Mouse (Mus musculus) MEL (cell line): ENCODE data around the gene Prss35. TPM values are rescaled to one million over a fixed set of nuclear protein-coding genes. Genes with fewer than 3 reads are reported as not detected.

Experiments
- DNase-seq: peaks from one replicate; pipeline ENCODE4 v3.0.0; 2011; ENCODE audit warnings: low read depth, low spot score
- H3K27ac ChIP-seq: 2 replicates; pipeline ENCODE4 v1.5.1; 2012; ENCODE audit warnings: low read depth, mild to moderate bottlenecking, control low read depth, low read length, moderate library complexity; ENCODE audit not compliant: control insufficient read depth
- H3K27me3 ChIP-seq, 2 experiments: fragments of 150-350 bp in 1 of 2; sonication (generic) in 1 of 2; 2 replicates each; pipeline ENCODE4 v1.6.1; 2012; ENCODE audit warnings: low read length in 2 of 2, mild to moderate bottlenecking in 2 of 2, improper control_type of control experiment in 1 of 2, moderate library complexity in 1 of 2; ENCODE audit not compliant: insufficient read depth in 2 of 2, control insufficient read depth in 1 of 2
- H3K36me3 ChIP-seq, 2 experiments: 2 replicates each; pipeline ENCODE4 v1.6.1; 2012 to 2014; ENCODE audit warnings: low read length in 2 of 2, improper control_type of control experiment in 1 of 2, inconsistent platforms in 1 of 2, mild to moderate bottlenecking in 1 of 2; ENCODE audit not compliant: insufficient read depth in 2 of 2, control insufficient read depth in 1 of 2
- H3K4me1 ChIP-seq, 2 experiments: fragments of 150-350 bp in 1 of 2; sonication (generic) in 1 of 2; 2 replicates each; pipeline ENCODE4 v1.6.1; 2012; ENCODE audit warnings: low read length in 2 of 2, improper control_type of control experiment in 1 of 2, mild to moderate bottlenecking in 1 of 2; ENCODE audit not compliant: insufficient read depth in 2 of 2, control insufficient read depth in 1 of 2
- H3K4me3 ChIP-seq, 2 experiments: fragments of 150-350 bp in 1 of 2; sonication (generic) in 1 of 2; 2 replicates each; pipeline ENCODE4 v1.5.1; 2012; ENCODE audit warnings: low read depth in 2 of 2, low read length in 2 of 2, mild to moderate bottlenecking in 2 of 2, moderate library complexity in 2 of 2, control low read depth in 1 of 2, improper control_type of control experiment in 1 of 2; ENCODE audit not compliant: control insufficient read depth in 1 of 2, insufficient read depth in 1 of 2
- H3K79me2 ChIP-seq: 2 replicates; pipeline ENCODE4 v1.6.1; 2012; ENCODE audit warnings: mild to moderate bottlenecking, low read length, moderate library complexity; ENCODE audit not compliant: control insufficient read depth, poor library complexity, insufficient read depth
- H3K9ac ChIP-seq: 2 replicates; pipeline ENCODE4 v1.6.1; 2012; ENCODE audit warnings: low read depth, mild to moderate bottlenecking, control low read depth, low read length, moderate library complexity; ENCODE audit not compliant: control insufficient read depth, poor library complexity, severe bottlenecking
- H3K9me3 ChIP-seq: fragments of 150-350 bp; sonication (generic); replicated peaks from 2 replicates; pipeline ENCODE4 v1.6.1; 2012; ENCODE audit warnings: mild to moderate bottlenecking, low read length, improper control_type of control experiment, moderate library complexity; ENCODE audit not compliant: insufficient read depth
- BHLHE40 ChIP-seq: IDR thresholded peaks from 2 replicates; pipeline ENCODE4 v1.6.1; 2012; ENCODE audit warnings: low read depth, mild to moderate bottlenecking, inconsistent platforms, low read length, improper control_type of control experiment, borderline replicate concordance
- CHD1 ChIP-seq: IDR thresholded peaks from 2 replicates; pipeline ENCODE4 v1.6.1; 2012; ENCODE audit warnings: low read depth, mild to moderate bottlenecking, inconsistent platforms, low read length, improper control_type of control experiment
- CHD2 ChIP-seq: IDR thresholded peaks from 2 replicates; pipeline ENCODE4 v1.6.1; 2011; ENCODE audit warnings: low read length, improper control_type of control experiment
- E2F4 ChIP-seq: IDR thresholded peaks from 2 replicates; pipeline ENCODE4 v1.6.1; 2011; ENCODE audit warnings: low read depth, low read length, improper control_type of control experiment, borderline replicate concordance
- ELF1 ChIP-seq: IDR thresholded peaks from 2 replicates; pipeline ENCODE4 v1.6.1; 2014; ENCODE audit warnings: low read depth, mild to moderate bottlenecking, inconsistent platforms, low read length, improper control_type of control experiment, moderate library complexity
- EP300 ChIP-seq, 2 experiments: IDR thresholded peaks; 2 replicates each; pipeline ENCODE4 v1.6.1; 2011; ENCODE audit warnings: improper control_type of control experiment in 2 of 2, low read length in 2 of 2, low read depth in 1 of 2, mild to moderate bottlenecking in 1 of 2
- GABPA ChIP-seq: IDR thresholded peaks from 2 replicates; pipeline ENCODE4 v1.6.1; 2012; ENCODE audit warnings: low read depth, mild to moderate bottlenecking, inconsistent platforms, low read length, improper control_type of control experiment, moderate library complexity
- GATA1 ChIP-seq: IDR thresholded peaks from 2 replicates; pipeline ENCODE4 v1.6.1; 2011; ENCODE audit warnings: low read depth, low read length, improper control_type of control experiment
- HCFC1 ChIP-seq: IDR thresholded peaks from 2 replicates; pipeline ENCODE4 v1.6.1; 2012; ENCODE audit warnings: low read depth, mild to moderate bottlenecking, inconsistent platforms, low read length, improper control_type of control experiment, moderate library complexity
- KAT2A ChIP-seq: conservative IDR thresholded peaks from 2 replicates; pipeline ENCODE4 v1.6.1; 2012; ENCODE audit warnings: low read depth, low read length, improper control_type of control experiment, inconsistent platforms
- MAX ChIP-seq: IDR thresholded peaks from 2 replicates; pipeline ENCODE4 v1.6.1; 2011; ENCODE audit warnings: low read length, improper control_type of control experiment
- MXI1 ChIP-seq: IDR thresholded peaks from 2 replicates; pipeline ENCODE4 v1.6.1; 2011; ENCODE audit warnings: mild to moderate bottlenecking, low read depth, low read length, improper control_type of control experiment
- NELFE ChIP-seq: IDR thresholded peaks from 2 replicates; pipeline ENCODE4 v1.6.1; 2011; ENCODE audit warnings: low read depth, low read length, improper control_type of control experiment
- NRF1 ChIP-seq: IDR thresholded peaks from 2 replicates; pipeline ENCODE4 v1.6.1; 2014; ENCODE audit warnings: low read depth, mild to moderate bottlenecking, inconsistent platforms, low read length, improper control_type of control experiment, moderate library complexity; ENCODE audit not compliant: poor library complexity, insufficient read depth, severe bottlenecking
- POLR2AphosphoS2 ChIP-seq: IDR thresholded peaks from 2 replicates; pipeline ENCODE4 v1.6.1; 2011; ENCODE audit warnings: low read length, improper control_type of control experiment
- RAD21 ChIP-seq: IDR thresholded peaks from 2 replicates; pipeline ENCODE4 v1.6.1; 2011; ENCODE audit warnings: mild to moderate bottlenecking, low read depth, low read length, improper control_type of control experiment
- SIN3A ChIP-seq: IDR thresholded peaks from 2 replicates; pipeline ENCODE4 v1.6.1; 2012; ENCODE audit warnings: low read length, improper control_type of control experiment, inconsistent platforms
- TAL1 ChIP-seq: IDR thresholded peaks from 2 replicates; pipeline ENCODE4 v1.6.1; 2012; ENCODE audit warnings: mild to moderate bottlenecking, inconsistent platforms, low read length, moderate library complexity, mixed read lengths
- TCF12 ChIP-seq: IDR thresholded peaks from 2 replicates; pipeline ENCODE4 v1.6.1; 2014; ENCODE audit warnings: low read depth, mild to moderate bottlenecking, inconsistent platforms, low read length, improper control_type of control experiment, moderate library complexity
- UBTF ChIP-seq: IDR thresholded peaks from 2 replicates; pipeline ENCODE4 v1.6.1; 2012; ENCODE audit warnings: low read depth, mild to moderate bottlenecking, inconsistent platforms, low read length, improper control_type of control experiment, moderate library complexity, borderline replicate concordance; ENCODE audit not compliant: insufficient read depth
- USF1 ChIP-seq: IDR thresholded peaks from 2 replicates; pipeline ENCODE4 v1.6.1; 2014; ENCODE audit warnings: low read depth, mild to moderate bottlenecking, inconsistent platforms, low read length, improper control_type of control experiment, moderate library complexity
- ZMIZ1 ChIP-seq: IDR thresholded peaks from 2 replicates; pipeline ENCODE4 v1.6.1; 2012; ENCODE audit warnings: low read depth, mild to moderate bottlenecking, inconsistent platforms, low read length, improper control_type of control experiment, moderate library complexity
- ZNF384 ChIP-seq: IDR thresholded peaks from 2 replicates; pipeline ENCODE4 v1.6.1; 2012; ENCODE audit warnings: low read depth, mild to moderate bottlenecking, inconsistent platforms, low read length, improper control_type of control experiment
- polyA plus RNA-seq, 2 experiments: library from polyadenylated mRNA; stranded (reverse) in 1 of 2; unstranded in 1 of 2; fragments of >175 nt in 1 of 2; fragments of >200 nt in 1 of 2; gene quantifications; 2 replicates each; pipeline versions ENCODE4 v1.2.1 to v1.2.4; 2012; ENCODE audit warnings: low replicate concordance in 2 of 2, low read depth in 1 of 2; ENCODE audit not compliant: insufficient read length in 2 of 2, insufficient read depth in 1 of 2, missing spikeins in 1 of 2
- total RNA-seq: library from RNA; depleted of rRNA; stranded (reverse); fragments of 300-350 nt; gene quantifications from 2 replicates; pipeline ENCODE4 v1.2.3, GENCODE M21; 2012

Gene Prss35
- total and polyA plus RNA-seq, 3 experiments, result not detected

DNA sequence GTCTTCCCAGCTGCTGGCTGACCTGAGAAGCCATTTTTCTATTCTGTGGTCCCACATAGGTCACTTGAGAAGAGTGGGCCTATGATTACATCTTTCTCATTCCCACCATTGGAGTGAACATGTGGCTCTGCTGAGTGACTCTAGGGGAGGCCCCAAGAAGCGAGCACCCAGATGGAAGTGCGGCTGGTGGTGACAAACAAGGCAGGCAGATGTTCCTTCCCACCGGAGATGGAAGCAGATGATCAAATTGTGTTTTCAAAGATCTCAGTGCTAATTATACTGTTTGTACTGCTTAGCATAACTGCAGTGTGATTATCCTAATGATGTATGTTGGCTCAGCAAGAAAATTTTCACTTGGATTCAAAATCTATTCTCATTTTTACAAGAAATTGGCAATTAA lies 29.4 kb upstream of the Prss35 start:
- no peaks in the 10 kb centered on the region for H3K9me3 ChIP-seq
- H3K36me3 ChIP-seq, result no peaks in the 10 kb centered on the region
- no peak for TF ChIP-seq GABPA
- no peak for TF ChIP-seq MAX
- no peak for TF ChIP-seq ZNF384
- TF ChIP-seq MXI1, result no peak
- no peak for TF ChIP-seq RAD21
- TF ChIP-seq ELF1, result no peak
- TF ChIP-seq EP300 (IDR thresholded peaks at IDR 0.05; ENCODE audit: low read depth in 1 of 2, low read length in 2 of 2), result no peak
- TF ChIP-seq GATA1, result no peak
- no peak for TF ChIP-seq UBTF
- no peak for TF ChIP-seq BHLHE40
- no peak for TF ChIP-seq POLR2AphosphoS2
- no peak for DNase-seq
- H3K27me3 ChIP-seq, result no peaks in the 10 kb centered on the region; a peak in 2 of 4 replicates
- no peak overlapping the region for H3K4me3 ChIP-seq
- no peak overlapping the region for H3K27ac ChIP-seq
- H3K4me1 ChIP-seq, result no peaks in the 10 kb centered on the region
- H3K79me2 ChIP-seq, result no peaks in the 10 kb centered on the region
- H3K9ac ChIP-seq, result no peak overlapping the region

DNA sequence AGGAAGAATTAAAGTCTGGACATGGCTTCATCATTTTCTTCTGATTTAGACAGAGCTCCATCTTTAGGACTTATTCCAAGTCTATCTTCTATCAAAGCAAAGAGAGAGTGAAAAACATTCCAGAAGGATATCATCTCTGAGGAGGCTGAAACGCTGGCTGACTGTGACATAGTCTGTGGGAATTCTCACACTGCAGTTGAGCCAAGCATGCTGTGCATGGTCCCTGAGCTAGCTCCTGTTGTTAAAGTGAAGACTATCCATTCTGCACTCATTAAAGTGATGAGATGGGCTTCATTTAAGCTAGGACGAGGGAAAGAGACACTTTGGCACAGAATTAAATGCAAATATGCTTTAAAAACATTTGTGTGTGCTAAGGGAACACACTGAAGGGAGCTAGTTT lies 26.9 kb upstream of the Prss35 start:
- no peak overlapping the region for H3K9ac ChIP-seq
- no peaks in the 10 kb centered on the region for H3K4me1 ChIP-seq
- no peaks in the 10 kb centered on the region for H3K9me3 ChIP-seq
- DNase-seq, result no peak
- H3K36me3 ChIP-seq, result no peaks in the 10 kb centered on the region
- no peaks in the 10 kb centered on the region for H3K79me2 ChIP-seq
- no peak overlapping the region for H3K4me3 ChIP-seq
- H3K27ac ChIP-seq, result no peak overlapping the region
- no peak for TF ChIP-seq TAL1
- TF ChIP-seq GABPA, result no peak
- no peak for TF ChIP-seq UBTF
- no peak for TF ChIP-seq ZMIZ1
- no peak for TF ChIP-seq ELF1
- no peak for TF ChIP-seq USF1
- TF ChIP-seq E2F4, result no peak
- no peak for TF ChIP-seq TCF12
- TF ChIP-seq MXI1, result no peak
- TF ChIP-seq NELFE, result no peak
- no peak for TF ChIP-seq CHD1
- no peak for TF ChIP-seq GATA1
- TF ChIP-seq KAT2A, result no peak
- no peak for TF ChIP-seq POLR2AphosphoS2
- no peak for TF ChIP-seq CHD2
- no peak for TF ChIP-seq HCFC1
- no peak for TF ChIP-seq NRF1
- TF ChIP-seq BHLHE40, result no peak
- TF ChIP-seq SIN3A, result no peak
- no peaks in the 10 kb centered on the region; a peak in 2 of 4 replicates for H3K27me3 ChIP-seq
